Mouse (Mus musculus) myocyte (in vitro differentiated cells): ENCODE data around the gene Axl. TPM values are rescaled to one million over a fixed set of nuclear protein-coding genes. Genes with fewer than 3 reads are reported as not detected.
"Not testable (repeated sequence)": the region's sequence is repeated elsewhere in the genome, so short reads cannot be mapped to it uniquely, and the experiment has no call there.

Source experiments
- H3K27me3 ChIP-seq: one replicate; pipeline ENCODE4 v1.6.1; 2011; ENCODE audit not compliant: control insufficient read depth, insufficient read depth, insufficient read length
- H3K36me3 ChIP-seq: one replicate; pipeline ENCODE4 v1.6.1; 2011; ENCODE audit not compliant: control insufficient read depth, insufficient read depth
- H3K4me2 ChIP-seq: one replicate; pipeline ENCODE4 v1.6.1; 2011; ENCODE audit warnings: low read depth, control low read depth
- H3K4me3 ChIP-seq: one replicate; pipeline ENCODE4 v1.5.1; 2011; ENCODE audit warnings: mild to moderate bottlenecking, control low read depth, moderate library complexity
- H3K79me2 ChIP-seq: one replicate; pipeline ENCODE4 v1.6.1; 2011; ENCODE audit not compliant: control insufficient read depth, insufficient read depth
- H3ac ChIP-seq: one replicate; pipeline ENCODE4 v1.6.1; 2011; ENCODE audit not compliant: control insufficient read depth, insufficient read length
- CEBPB ChIP-seq: IDR thresholded peaks from 2 replicates; pipeline ENCODE4 v1.6.1; 2011; ENCODE audit warnings: mild to moderate bottlenecking, moderate library complexity; ENCODE audit not compliant: poor library complexity, insufficient read depth, severe bottlenecking
- E2F4 ChIP-seq: IDR thresholded peaks from one replicate; pipeline ENCODE4 v1.6.1; 2011; ENCODE audit warnings: mild to moderate bottlenecking, control low read depth, moderate library complexity; ENCODE audit not compliant: insufficient read depth
- MAX ChIP-seq: IDR thresholded peaks from one replicate; pipeline ENCODE4 v1.6.1; 2011; ENCODE audit warnings: low read depth, mild to moderate bottlenecking, control low read depth
- MYOD1 ChIP-seq, 3 experiments: IDR thresholded peaks; one replicate each; pipeline ENCODE4 v1.6.1; 2011; ENCODE audit warnings: control low read depth in 2 of 3, low read depth in 2 of 3, mild to moderate bottlenecking in 2 of 3, moderate library complexity in 1 of 3; ENCODE audit not compliant: insufficient read length in 2 of 3, control insufficient read depth in 1 of 3
- MYOG ChIP-seq, 3 experiments: IDR thresholded peaks; one replicate each; pipeline ENCODE4 v1.6.1; 2011; ENCODE audit warnings: control low read depth in 2 of 3, low read depth in 2 of 3, mild to moderate bottlenecking in 2 of 3; ENCODE audit not compliant: insufficient read length in 2 of 3, control insufficient read depth in 1 of 3, insufficient read depth in 1 of 3
- POLR2A ChIP-seq: IDR thresholded peaks from one replicate; pipeline ENCODE4 v1.6.1; 2011; ENCODE audit warnings: low read depth, mild to moderate bottlenecking, control low read depth, moderate library complexity; ENCODE audit not compliant: insufficient read length
- POLR2AphosphoS2 ChIP-seq: IDR thresholded peaks from one replicate; pipeline ENCODE4 v1.6.1; 2011; ENCODE audit warnings: low read depth, control low read depth; ENCODE audit not compliant: insufficient read length
- REST ChIP-seq: IDR thresholded peaks from one replicate; pipeline ENCODE4 v1.6.1; 2011; ENCODE audit warnings: mild to moderate bottlenecking, control low read depth, moderate library complexity; ENCODE audit not compliant: insufficient read depth, insufficient read length
- SRF ChIP-seq: IDR thresholded peaks from one replicate; pipeline ENCODE4 v1.6.1; 2011; ENCODE audit warnings: low read depth; ENCODE audit not compliant: control insufficient read depth, insufficient read length
- TCF12 ChIP-seq: IDR thresholded peaks from one replicate; pipeline ENCODE4 v1.6.1; 2011; ENCODE audit warnings: mild to moderate bottlenecking, control low read depth; ENCODE audit not compliant: poor library complexity, insufficient read depth, severe bottlenecking
- TCF3 ChIP-seq: IDR thresholded peaks from one replicate; pipeline ENCODE4 v1.6.1; 2011; ENCODE audit warnings: low read depth, control low read depth; ENCODE audit not compliant: insufficient read length
- USF1 ChIP-seq: IDR thresholded peaks from one replicate; pipeline ENCODE4 v1.6.1; 2011; ENCODE audit warnings: low read depth, mild to moderate bottlenecking, control low read depth, moderate library complexity
- polyA plus RNA-seq: library from polyadenylated mRNA; unstranded; fragments of >200 nt; fragmentation: generic; extraction: Trizol; gene quantifications from one replicate; pipeline ENCODE4 v1.2.1, GENCODE M21; 2012; ENCODE audit warnings: missing spikeins

Axl gene
- polyA plus RNA-seq, 1 experiment: 112 TPM

- H3K36me3 ChIP-seq: no peaks in the 10 kb centered on the region
- no peaks in the 10 kb centered on the region for H3K27me3 ChIP-seq
- H3K4me3 ChIP-seq: no peak overlapping the region
- no peak overlapping the region for H3K4me2 ChIP-seq
- no peak for TF ChIP-seq TCF12
- no peak for TF ChIP-seq MYOG (IDR thresholded peaks at IDR 0.05; ENCODE audit: control insufficient read depth in 1 of 3, insufficient read depth in 1 of 3, insufficient read length in 2 of 3, low read depth in 2 of 3)
- no peak for TF ChIP-seq CEBPB
- no peak for TF ChIP-seq USF1
- no peak for TF ChIP-seq E2F4
- no peak for TF ChIP-seq TCF3
- TF ChIP-seq SRF: no peak
- no peak for TF ChIP-seq POLR2A
- no peak for TF ChIP-seq REST
- no peak for TF ChIP-seq MAX
- no peak for TF ChIP-seq MYOD1 (IDR thresholded peaks at IDR 0.05; ENCODE audit: control insufficient read depth in 1 of 3, insufficient read length in 2 of 3, low read depth in 2 of 3)
- no peak for TF ChIP-seq POLR2AphosphoS2
- H3K79me2 ChIP-seq: no peaks in the 10 kb centered on the region
- no peak overlapping the region for H3ac ChIP-seq
These were observed 6.3 kb upstream of the Axl start for GRCm38 (mm10) chr7:25794775-25795174.

GRCm38 (mm10) chr7:25793679-25794078 is 5.2 kb upstream of the Axl start:
- no peaks in the 10 kb centered on the region for H3K36me3 ChIP-seq
- no peaks in the 10 kb centered on the region for H3K79me2 ChIP-seq
- no peak overlapping the region for H3K4me3 ChIP-seq
- TF ChIP-seq MYOG (IDR thresholded peaks at IDR 0.05; ENCODE audit: control insufficient read depth in 1 of 3, insufficient read depth in 1 of 3, insufficient read length in 2 of 3, low read depth in 2 of 3) (no peak), MYOD1 (IDR thresholded peaks at IDR 0.05; ENCODE audit: control insufficient read depth in 1 of 3, insufficient read length in 2 of 3, low read depth in 2 of 3) (no peak), SRF (no peak), POLR2AphosphoS2 (no peak), REST (no peak), TCF3 (no peak), USF1 (no peak), CEBPB (no peak), TCF12 (no peak), POLR2A (no peak), MAX (no peak), E2F4 (no peak)
- H3ac ChIP-seq: no peak overlapping the region
- no peak overlapping the region for H3K4me2 ChIP-seq
- no peaks in the 10 kb centered on the region for H3K27me3 ChIP-seq

- H3K4me3 ChIP-seq, H3K27me3 ChIP-seq, H3K79me2 ChIP-seq, H3K4me2 ChIP-seq, H3ac ChIP-seq, H3K36me3 ChIP-seq: not testable (repeated sequence)
These were observed 4.5 kb upstream of the Axl start for GRCm38 (mm10) chr7:25792966-25793365.

GRCm38 (mm10) chr7:25790615-25791014 is 2.1 kb upstream of the Axl start:
- H3K27me3 ChIP-seq: no peaks in the 10 kb centered on the region
- H3K36me3 ChIP-seq: no peaks in the 10 kb centered on the region
- no peak overlapping the region for H3K4me3 ChIP-seq
- H3ac ChIP-seq: no peak overlapping the region
- H3K4me2 ChIP-seq: no peak overlapping the region
- H3K79me2 ChIP-seq: peaks cover 28% of the 10 kb centered on the region
- TF ChIP-seq POLR2A (no peak), POLR2AphosphoS2 (no peak), USF1 (no peak), CEBPB (peak; percentile 79), MYOD1 (IDR thresholded peaks at IDR 0.05; ENCODE audit: control insufficient read depth in 1 of 3, insufficient read length in 2 of 3, low read depth in 2 of 3) (no peak)

- H3K4me3 ChIP-seq: peak overlapping the region; percentile 73
- H3K4me2 ChIP-seq: peak overlapping the region; percentile 74
- H3K36me3 ChIP-seq: no peaks in the 10 kb centered on the region
- no peaks in the 10 kb centered on the region for H3K27me3 ChIP-seq
- TF ChIP-seq MAX: no peak
- TF ChIP-seq REST: no peak
- TF ChIP-seq MYOG (IDR thresholded peaks at IDR 0.05; ENCODE audit: control insufficient read depth in 1 of 3, insufficient read depth in 1 of 3, insufficient read length in 2 of 3, low read depth in 2 of 3): no peak
- no peak for TF ChIP-seq MYOD1 (IDR thresholded peaks at IDR 0.05; ENCODE audit: control insufficient read depth in 1 of 3, insufficient read length in 2 of 3, low read depth in 2 of 3)
- TF ChIP-seq SRF: no peak
- no peak for TF ChIP-seq E2F4
- TF ChIP-seq TCF12: no peak
- TF ChIP-seq TCF3: no peak
- no peak for TF ChIP-seq USF1
- TF ChIP-seq CEBPB: no peak
- TF ChIP-seq POLR2AphosphoS2: no peak
- no peak for TF ChIP-seq POLR2A
- H3K79me2 ChIP-seq: peaks cover 32% of the 10 kb centered on the region
- H3ac ChIP-seq: peak overlapping the region; percentile 32
These were observed 580 bp upstream of the Axl start for GRCm38 (mm10) chr7:25789129-25789440.
